Mouse (Mus musculus) ES-E14 (cell line): ENCODE results near the gene Fubp3. TPM values are rescaled to one million over a fixed set of nuclear protein-coding genes. Genes with fewer than 3 reads are reported as not detected.

Source experiments
- DNase-seq: peaks from one replicate; pipeline ENCODE4 v3.0.0-alpha.2; 2013; ENCODE audit warnings: low read depth, low spot score
- H3K27ac ChIP-seq: 2 replicates; pipeline ENCODE4 v1.5.1; 2012; ENCODE audit warnings: low read depth, mild to moderate bottlenecking, low read length, moderate library complexity, mixed read lengths; ENCODE audit not compliant: poor library complexity, insufficient read depth, severe bottlenecking
- H3K36me3 ChIP-seq: 2 replicates; pipeline ENCODE4 v1.6.1; 2012; ENCODE audit warnings: mild to moderate bottlenecking, low read length, moderate library complexity, mixed read lengths; ENCODE audit not compliant: control insufficient read depth, poor library complexity, insufficient read depth, severe bottlenecking
- H3K4me1 ChIP-seq, 2 experiments: fragments of 150-350 bp in 1 of 2; sonication (generic) in 1 of 2; 2 replicates each; pipeline ENCODE4 v1.6.1; 2012; ENCODE audit warnings: low read length in 2 of 2, mild to moderate bottlenecking in 1 of 2, mixed read lengths in 1 of 2; ENCODE audit not compliant: control insufficient read depth in 2 of 2, insufficient read depth in 2 of 2, poor library complexity in 1 of 2
- H3K4me3 ChIP-seq, 2 experiments: fragments of 150-350 bp in 1 of 2; sonication (generic) in 1 of 2; 2 replicates each; pipeline ENCODE4 v1.5.1; 2012; ENCODE audit warnings: low read length in 2 of 2, low read depth in 1 of 2, mild to moderate bottlenecking in 1 of 2, mixed read lengths in 1 of 2; ENCODE audit not compliant: insufficient read depth in 1 of 2, poor library complexity in 1 of 2, severe bottlenecking in 1 of 2
- H3K9ac ChIP-seq: 2 replicates; pipeline ENCODE4 v1.6.1; 2012; ENCODE audit warnings: low read depth, mild to moderate bottlenecking, low read length, mixed read lengths; ENCODE audit not compliant: poor library complexity, insufficient read depth, severe bottlenecking
- H3K9me3 ChIP-seq: fragments of 150-350 bp; sonication (generic); 2 replicates; pipeline ENCODE4 v1.6.1; 2012; ENCODE audit warnings: low read depth, mild to moderate bottlenecking, low read length; ENCODE audit not compliant: control insufficient read depth, insufficient read depth
- CHD2 ChIP-seq: IDR thresholded peaks from 2 replicates; pipeline ENCODE4 v1.6.1; 2014; ENCODE audit warnings: mild to moderate bottlenecking, low read depth, low read length, inconsistent platforms
- HCFC1 ChIP-seq: IDR thresholded peaks from 2 replicates; pipeline ENCODE4 v1.6.1; 2012; ENCODE audit warnings: low read length, inconsistent platforms, borderline replicate concordance; ENCODE audit not compliant: insufficient read depth
- MAFK ChIP-seq: IDR thresholded peaks from 2 replicates; pipeline ENCODE4 v1.6.1; 2014; ENCODE audit warnings: mild to moderate bottlenecking, low read depth, low read length, inconsistent platforms; ENCODE audit not compliant: insufficient read depth
- ZC3H11A ChIP-seq: IDR thresholded peaks from 2 replicates; pipeline ENCODE4 v1.6.1; 2012; ENCODE audit warnings: low read depth, mild to moderate bottlenecking, inconsistent platforms, low read length, borderline replicate concordance
- ZNF384 ChIP-seq: IDR thresholded peaks from 2 replicates; pipeline ENCODE4 v1.6.1; 2012; ENCODE audit warnings: low read depth, low read length, inconsistent platforms
- in situ Hi-C, 2 experiments: fragments of 600-800 bp; cut with MboI; formaldehyde crosslinking; loops; one replicate each; pipeline ENCODE4 v1.15.1; 2025; ENCODE audit warnings: low sequenced_read_pairs in 2 of 2, inconsistent platforms in 1 of 2; ENCODE audit not compliant: unreplicated experiment in 2 of 2
- total RNA-seq: library from RNA; depleted of rRNA; stranded (reverse); fragments of 300-350 nt; gene quantifications from 2 replicates; pipeline ENCODE4 v1.2.3, GENCODE M21; 2012; rRNA removed

Gene Fubp3
- 76.0 and 94.4 TPM in 2 replicates for total RNA-seq

GRCm38 (mm10) chr2:31572051-31572914 is at the start of gene Fubp3:
Gene Fubp3 (plus strand): TSS chr2:31572651.
- Histone ChIP-seq H3K27ac (peak within 1 kb of the TSS; percentile 100), H3K9ac (peak within 1 kb of the TSS; percentile 96), H3K9me3 (no peaks in the 10 kb centered on the region), H3K4me3 (peak within 1 kb of the TSS; percentile 94 to 97), H3K4me1 (peaks cover 6 to 10% of the 10 kb centered on the region in 2 experiments; a peak in 3 of 4 replicates), H3K36me3 (no peaks in the 10 kb centered on the region)
- TF ChIP-seq ZNF384: no peak
- no peak for TF ChIP-seq ZC3H11A
- TF ChIP-seq CHD2: no peak; the same call in 1 of the 2 replicates
- TF ChIP-seq MAFK: peak; percentile 74; the same call in 1 of the 2 replicates
- peak; percentile 72; the same call in 1 of the 2 replicates for TF ChIP-seq HCFC1
- in situ Hi-C loops: no loop called here
- peak; percentile 90 for DNase-seq

GRCm38 (mm10) chr2:31524641-31525040 is 47.8 kb upstream of the Fubp3 start:
- in situ Hi-C loops: no loop called here
- Histone ChIP-seq H3K4me1 (peaks cover 0 to 16% of the 10 kb centered on the region in 2 experiments; a peak in 2 of 4 replicates), H3K27ac (no peak overlapping the region), H3K36me3 (peaks cover 3% of the 10 kb centered on the region; the same call in 1 of the 2 replicates), H3K4me3 (no peak overlapping the region), H3K9me3 (no peaks in the 10 kb centered on the region), H3K9ac (no peak overlapping the region)
- no peak for DNase-seq
- no peak for TF ChIP-seq HCFC1
- TF ChIP-seq ZNF384: no peak

- H3K4me3 ChIP-seq: no peak overlapping the region
- no peak overlapping the region for H3K27ac ChIP-seq
- peaks cover 0 to 24% of the 10 kb centered on the region in 2 experiments; a peak in 2 of 4 replicates for H3K4me1 ChIP-seq
- in situ Hi-C loops: no loop called here
- H3K9me3 ChIP-seq: no peaks in the 10 kb centered on the region
- H3K9ac ChIP-seq: no peak overlapping the region
- no peak for DNase-seq
- TF ChIP-seq CHD2 (no peak), ZNF384 (no peak)
- H3K36me3 ChIP-seq: no peaks in the 10 kb centered on the region
These were observed 46.7 kb upstream of the Fubp3 start for GRCm38 (mm10) chr2:31525778-31526177.

GRCm38 (mm10) chr2:31530201-31530600 is 42.2 kb upstream of the Fubp3 start:
- DNase-seq: no peak
- TF ChIP-seq CHD2 (no peak), MAFK (no peak), ZC3H11A (no peak), ZNF384 (no peak), HCFC1 (no peak)
- in situ Hi-C loops: no loop called here
- Histone ChIP-seq H3K9ac (peak overlapping the region; percentile 15; the same call in 1 of the 2 replicates), H3K4me1 (peaks cover 0 to 26% of the 10 kb centered on the region in 2 experiments; a peak in 2 of 4 replicates), H3K4me3 (peak overlapping the region in 1 of 2 experiments; percentile 32; a peak in 2 of 4 replicates), H3K9me3 (no peaks in the 10 kb centered on the region), H3K36me3 (no peaks in the 10 kb centered on the region), H3K27ac (no peak overlapping the region)
